Comparison of ENCODE assay signal across 8 mouse cellular contexts in genomic region chr9:75071029-75071705, GRCm38 (mm10). TPM values are rescaled to one million over a fixed set of nuclear protein-coding genes. Genes with fewer than 3 reads are reported as not detected.
DNase-seq lines count a peak whose midpoint lies in the region; ATAC-seq and TF ChIP-seq lines count a peak whose summit lies in the region.

No protein-coding gene starts in this region.

- DNase-seq in ZHBTc4 (ENCODE audit: low read depth, low spot score): peak; percentile 88
- DNase-seq in cerebellum, postnatal 4 days (ENCODE audit: low spot score in 2 of 2): peak; percentile 56 to 77
- DNase-seq in gastrocnemius, adult 2 months: peak; percentile 89
- peak; percentile 88 for DNase-seq in hindbrain, postnatal 0 days (ENCODE audit: low spot score)
- peak; percentile 77 to 82 for DNase-seq in left cerebral cortex, adult 2 months (ENCODE audit: extremely low spot score in 1 of 2, low spot score in 2 of 2)
- DNase-seq in right cerebral cortex, adult 18-20 months: peak; percentile 85
- peak; percentile 76 for DNase-seq in urinary bladder, adult 2 months (ENCODE audit: low spot score)

- peak overlapping the region; percentile 76 for H3K4me2 ChIP-seq in hindbrain, postnatal 0 days (ENCODE audit: low read depth, low read length)

- H3K4me3 ChIP-seq in gastrocnemius, adult 2 months: peak overlapping the region; percentile 93
- peak overlapping the region; percentile 86 for H3K4me3 ChIP-seq in hindbrain, postnatal 0 days (ENCODE audit: low read length)
- peak overlapping the region; percentile 91 for H3K4me3 ChIP-seq in left cerebral cortex, adult 2 months

- no peaks in the 10 kb centered on the region for H3K27me3 ChIP-seq in hindbrain, postnatal 0 days (ENCODE audit: insufficient read depth, low read length)

- no peaks in the 10 kb centered on the region for H3K9me3 ChIP-seq in hindbrain, postnatal 0 days (ENCODE audit: low read length)

- H3K9ac ChIP-seq in hindbrain, postnatal 0 days (replicated peaks; ENCODE audit: low read length): peak overlapping the region; percentile 97

- no peaks in the 10 kb centered on the region for H3K36me3 ChIP-seq in hindbrain, postnatal 0 days (ENCODE audit: insufficient read depth, low read length)

- ATAC-seq in hindbrain, postnatal 0 days: peak; percentile 95
- ATAC-seq in megakaryocyte, adult 5-6 weeks (ENCODE audit: poor library complexity, severe bottlenecking): peak; percentile 80

- peaks cover 7% of the 10 kb centered on the region; the same call in 1 of the 2 replicates for H3K4me1 ChIP-seq in hindbrain, postnatal 0 days (ENCODE audit: insufficient read depth, low read length)

- H3K27ac ChIP-seq in gastrocnemius, adult 2 months: peak overlapping the region; percentile 90
- H3K27ac ChIP-seq in hindbrain, postnatal 0 days: peak overlapping the region; percentile 96
- peak overlapping the region; percentile 99 for H3K27ac ChIP-seq in left cerebral cortex, adult 2 months

- intact Hi-C loops in gastrocnemius, adult 2 months (cut with DNase I): loop anchor here (5.0 kb wide), 1 partner anchor 136 kb away; no protein-coding TSS in a partner anchor
- intact Hi-C loops in left cerebral cortex, adult 2 months (cut with DNase I): loop anchor here (2.0 to 5.0 kb wide), 3 partner anchors 18 to 126 kb away; no protein-coding TSS in a partner anchor

- under 1% methylated on average over 58 of the region's 92 CpGs for WGBS in hindbrain, postnatal 0 days

- TF ChIP-seq CTCF in gastrocnemius, adult 2 months (IDR thresholded peaks at IDR 0.05): peak; percentile 31; the same call in 1 of the 2 replicates
- peak; percentile 32; the same call in 1 of the 2 replicates for TF ChIP-seq CTCF in hindbrain, postnatal 0 days (IDR thresholded peaks at IDR 0.05; ENCODE audit: low read depth)
- peak; percentile 16; the same call in 1 of the 2 replicates for TF ChIP-seq CTCF in left cerebral cortex, adult 2 months (IDR thresholded peaks at IDR 0.05)

RNA-seq across cellular contexts. Expression of gene Myo5a, which starts 0.4 kb away (rescaled TPM):
- 10 to 100 TPM in 1 of 2 experiments, 1 to 10 TPM in 1; 7.2 to 12.1 TPM for total RNA-seq in gastrocnemius, adult 2 months (2021)
- 110 and 122 TPM in 2 replicates for total RNA-seq in hindbrain, postnatal 0 days (2014; rRNA removed)
- 39.2 and 42.1 TPM in 2 replicates for polyA plus RNA-seq in hindbrain, postnatal 0 days (2015; fragmentation: Nextera tagmentation; extraction: Ambion mirVana)
- 100 to 1,000 TPM; 307 to 308 TPM for total RNA-seq in left cerebral cortex, adult 2 months (2021)
- total RNA-seq in megakaryocyte, adult 5-6 weeks (2015): 119 and 122 TPM in 2 replicates
- total RNA-seq in megakaryocyte, adult 5-6 weeks (2017): 168 and 226 TPM in 2 replicates
- 23.9 and 28.7 TPM in 2 replicates for polyA plus RNA-seq in urinary bladder, adult 2 months (2012; rRNA removed)

RNA-seq across cellular contexts. Expression of gene Arpp19, which starts 33.8 kb away (rescaled TPM):
- total RNA-seq in gastrocnemius, adult 2 months (2021): 100 to 1,000 TPM; 125 to 160 TPM
- 92.5 and 106 TPM in 2 replicates for total RNA-seq in hindbrain, postnatal 0 days (2014; rRNA removed)
- polyA plus RNA-seq in hindbrain, postnatal 0 days (2015; fragmentation: Nextera tagmentation; extraction: Ambion mirVana): 204 and 209 TPM in 2 replicates
- total RNA-seq in left cerebral cortex, adult 2 months (2021): 100 to 1,000 TPM; 449 to 473 TPM
- 134 and 149 TPM in 2 replicates for total RNA-seq in megakaryocyte, adult 5-6 weeks (2015)
- 114 and 153 TPM in 2 replicates for total RNA-seq in megakaryocyte, adult 5-6 weeks (2017)
- 69.9 and 83.8 TPM in 2 replicates for polyA plus RNA-seq in urinary bladder, adult 2 months (2012; rRNA removed)

Comparison
In these comparisons a context has a peak if more than half of its experiments do, and no peak if none do; other contexts are left out.
1. Peak in every context shown above with its lines: DNase-seq, ATAC-seq, H3K4me3 ChIP-seq and H3K27ac ChIP-seq.